8 mouse cellular contexts compared by ENCODE assay signal in genomic region chr4:106839964-106840611, GRCm38 (mm10). TPM values are rescaled to one million over a fixed set of nuclear protein-coding genes. Genes with fewer than 3 reads are reported as not detected.
DNase-seq lines count a peak whose midpoint lies in the region; ATAC-seq lines count a peak whose summit lies in the region.

No protein-coding gene starts in this region.

- peak; percentile 67 for ATAC-seq in hindbrain, embryonic 14.5 days (ENCODE audit: low FRiP score)

- peaks cover 44% of the 10 kb centered on the region for H3K4me1 ChIP-seq in hindbrain, embryonic 14.5 days (replicated peaks; ENCODE audit: control insufficient read depth, insufficient read depth, low read length)

- peak overlapping the region; percentile 57 for H3K4me3 ChIP-seq in hindbrain, embryonic 14.5 days (replicated peaks; ENCODE audit: low read length)

- no peaks in the 10 kb centered on the region for H3K36me3 ChIP-seq in hindbrain, embryonic 14.5 days (replicated peaks; ENCODE audit: control insufficient read depth, insufficient read depth)

- WGBS in hindbrain, embryonic 14.5 days = under 1% methylated on average over 38 of the region's 51 CpGs

- H3K27ac ChIP-seq in hindbrain, embryonic 14.5 days = peak overlapping the region; percentile 100

- no peaks in the 10 kb centered on the region for H3K9me3 ChIP-seq in hindbrain, embryonic 14.5 days (ENCODE audit: control insufficient read depth, low read length)

- H3K27me3 ChIP-seq in hindbrain, embryonic 14.5 days (ENCODE audit: control insufficient read depth, insufficient read depth, low read length) = no peaks in the 10 kb centered on the region

- peak overlapping the region; percentile 94 for H3K9ac ChIP-seq in hindbrain, embryonic 14.5 days

- DNase-seq in Muller cell, postnatal 12 days (ENCODE audit: inconsistent ontology term) = peak; percentile 94
- DNase-seq in cerebellum, adult 9-10 months = peak; percentile 90
- peak; percentile 78 to 82 for DNase-seq in frontal cortex, postnatal 14 days (ENCODE audit: low spot score in 2 of 2)
- DNase-seq in hindbrain, embryonic 14.5 days (ENCODE audit: low spot score) = peak; percentile 90
- peak; percentile 81 for DNase-seq in left cerebral cortex, adult 11 months (ENCODE audit: low spot score)
- DNase-seq in lung, postnatal 36 days = peak; percentile 94
- peak; percentile 82 for DNase-seq in retina, postnatal 7 days (ENCODE audit: low read depth, low spot score)
- peak; percentile 87 to 88 for DNase-seq in urinary bladder, adult 18-20 months (ENCODE audit: low spot score in 2 of 2)

- H3K4me2 ChIP-seq in hindbrain, embryonic 14.5 days (replicated peaks) = peak overlapping the region; percentile 100

RNA-seq across cellular contexts. Expression of gene Acot11, which starts 35.3 kb away (rescaled TPM):
- 2.0 and 2.1 TPM in 2 replicates for polyA plus RNA-seq in hindbrain, embryonic 14.5 days (2014; fragmentation: Nextera tagmentation; extraction: Ambion mirVana)

Comparison
In these comparisons a context has a peak if more than half of its experiments do, and no peak if none do; other contexts are left out.
1. Peak in every context shown above with its lines: DNase-seq, ATAC-seq, H3K4me3 ChIP-seq and H3K27ac ChIP-seq.